Mouse (Mus musculus): ENCODE results near the gene Apbb1.

GRCm38 (mm10) chr7:105628633-105629032, 47.2 kb upstream of the Apbb1 start:
- TF ChIP-seq POLR2A (IDR thresholded peaks at IDR 0.05; ENCODE audit: low read depth, low read length) (no peak), CTCF (IDR thresholded peaks at IDR 0.05; ENCODE audit: extremely low read depth, insufficient read length, insufficient replicate concordance, low read depth, low read length) (no peak)

Measured in small intestine, adult 2 months (tissue).